Mouse (Mus musculus): Measurements from ENCODE around the gene Slc34a1. TPM values are rescaled to one million over a fixed set of nuclear protein-coding genes. Genes with fewer than 3 reads are reported as not detected.

Slc34a1 gene
- polyA plus RNA-seq, 1 experiment, result not detected

GRCm38 (mm10) chr13:55403266-55403665 is 5.3 kb downstream of the Slc34a1 start:
- H3K9me3 ChIP-seq (replicated peaks; ENCODE audit: control insufficient read depth, insufficient read depth, low read length, poor library complexity, severe bottlenecking), result no peaks in the 10 kb centered on the region
- TF ChIP-seq EP300 (IDR thresholded peaks at IDR 0.05; ENCODE audit: insufficient read depth, low read depth, low read length), result no peak
- H3K27ac ChIP-seq (ENCODE audit: insufficient read depth, low read length), result no peak overlapping the region

GRCm38 (mm10) chr13:55403935-55404852 is 6.2 kb downstream of the Slc34a1 start:
- Histone ChIP-seq H3K27me3 (ENCODE audit: control insufficient read depth, insufficient read depth, low read length, poor library complexity, severe bottlenecking) (no peaks in the 10 kb centered on the region), H3K36me3 (ENCODE audit: control insufficient read depth, insufficient read depth, low read length, poor library complexity, severe bottlenecking) (no peaks in the 10 kb centered on the region), H3K9me3 (replicated peaks; ENCODE audit: control insufficient read depth, insufficient read depth, low read length, poor library complexity, severe bottlenecking) (no peaks in the 10 kb centered on the region), H3K4me1 (ENCODE audit: control insufficient read depth, insufficient read depth, low read length) (no peaks in the 10 kb centered on the region), H3K4me3 (ENCODE audit: low read depth, low read length) (no peak overlapping the region), H3K9ac (ENCODE audit: low read depth, poor library complexity, severe bottlenecking) (no peak overlapping the region), H3K27ac (ENCODE audit: insufficient read depth, low read length) (no peak overlapping the region)
- TF ChIP-seq CTCF (IDR thresholded peaks at IDR 0.05; ENCODE audit: low read depth, low read length) (no peak), EP300 (IDR thresholded peaks at IDR 0.05; ENCODE audit: insufficient read depth, low read depth, low read length) (no peak), POLR2A (IDR thresholded peaks at IDR 0.05; ENCODE audit: insufficient read depth, low read length) (no peak)

More at GRCm38 (mm10) chr13:55403266-55403665, 5.3 kb downstream of the Slc34a1 start:
- no peaks in the 10 kb centered on the region for H3K27me3 ChIP-seq (ENCODE audit: control insufficient read depth, insufficient read depth, low read length, poor library complexity, severe bottlenecking)
- no peaks in the 10 kb centered on the region for H3K4me1 ChIP-seq (ENCODE audit: control insufficient read depth, insufficient read depth, low read length)
- no peaks in the 10 kb centered on the region for H3K36me3 ChIP-seq (ENCODE audit: control insufficient read depth, insufficient read depth, low read length, poor library complexity, severe bottlenecking)
- no peak overlapping the region for H3K4me3 ChIP-seq (ENCODE audit: low read depth, low read length)
- H3K9ac ChIP-seq (ENCODE audit: low read depth, poor library complexity, severe bottlenecking), result no peak overlapping the region

- Histone ChIP-seq H3K27ac (ENCODE audit: insufficient read depth, low read length) (no peak overlapping the region), H3K27me3 (ENCODE audit: control insufficient read depth, insufficient read depth, low read length, poor library complexity, severe bottlenecking) (no peaks in the 10 kb centered on the region), H3K4me1 (ENCODE audit: control insufficient read depth, insufficient read depth, low read length) (no peaks in the 10 kb centered on the region), H3K36me3 (ENCODE audit: control insufficient read depth, insufficient read depth, low read length, poor library complexity, severe bottlenecking) (no peaks in the 10 kb centered on the region), H3K9me3 (replicated peaks; ENCODE audit: control insufficient read depth, insufficient read depth, low read length, poor library complexity, severe bottlenecking) (no peaks in the 10 kb centered on the region), H3K9ac (ENCODE audit: low read depth, poor library complexity, severe bottlenecking) (no peak overlapping the region), H3K4me3 (ENCODE audit: low read depth, low read length) (no peak overlapping the region)
- TF ChIP-seq EP300 (IDR thresholded peaks at IDR 0.05; ENCODE audit: insufficient read depth, low read depth, low read length) (no peak), CTCF (IDR thresholded peaks at IDR 0.05; ENCODE audit: low read depth, low read length) (peak; percentile 92)
Observed at GRCm38 (mm10) chr13:55404853-55405782, 7.1 kb downstream of the Slc34a1 start.

GRCm38 (mm10) chr13:55405783-55406390 is 7.9 kb downstream of the Slc34a1 start:
- Histone ChIP-seq H3K4me1 (ENCODE audit: control insufficient read depth, insufficient read depth, low read length) (no peaks in the 10 kb centered on the region), H3K4me3 (ENCODE audit: low read depth, low read length) (no peak overlapping the region), H3K36me3 (ENCODE audit: control insufficient read depth, insufficient read depth, low read length, poor library complexity, severe bottlenecking) (no peaks in the 10 kb centered on the region), H3K9ac (ENCODE audit: low read depth, poor library complexity, severe bottlenecking) (no peak overlapping the region), H3K27me3 (ENCODE audit: control insufficient read depth, insufficient read depth, low read length, poor library complexity, severe bottlenecking) (no peaks in the 10 kb centered on the region), H3K9me3 (replicated peaks; ENCODE audit: control insufficient read depth, insufficient read depth, low read length, poor library complexity, severe bottlenecking) (no peaks in the 10 kb centered on the region), H3K27ac (ENCODE audit: insufficient read depth, low read length) (no peak overlapping the region)
- TF ChIP-seq POLR2A (IDR thresholded peaks at IDR 0.05; ENCODE audit: insufficient read depth, low read length), result no peak
- TF ChIP-seq CTCF (IDR thresholded peaks at IDR 0.05; ENCODE audit: low read depth, low read length), result no peak
- TF ChIP-seq EP300 (IDR thresholded peaks at IDR 0.05; ENCODE audit: insufficient read depth, low read depth, low read length), result no peak

- H3K9me3 ChIP-seq (replicated peaks; ENCODE audit: control insufficient read depth, insufficient read depth, low read length, poor library complexity, severe bottlenecking), result no peaks in the 10 kb centered on the region
- no peak overlapping the region for H3K9ac ChIP-seq (ENCODE audit: low read depth, poor library complexity, severe bottlenecking)
- no peaks in the 10 kb centered on the region for H3K36me3 ChIP-seq (ENCODE audit: control insufficient read depth, insufficient read depth, low read length, poor library complexity, severe bottlenecking)
- no peaks in the 10 kb centered on the region for H3K4me1 ChIP-seq (ENCODE audit: control insufficient read depth, insufficient read depth, low read length)
- no peak overlapping the region for H3K4me3 ChIP-seq (ENCODE audit: low read depth, low read length)
- no peak overlapping the region for H3K27ac ChIP-seq (ENCODE audit: insufficient read depth, low read length)
- TF ChIP-seq POLR2A (IDR thresholded peaks at IDR 0.05; ENCODE audit: insufficient read depth, low read length) (no peak), EP300 (IDR thresholded peaks at IDR 0.05; ENCODE audit: insufficient read depth, low read depth, low read length) (no peak), CTCF (IDR thresholded peaks at IDR 0.05; ENCODE audit: low read depth, low read length) (no peak)
- H3K27me3 ChIP-seq (ENCODE audit: control insufficient read depth, insufficient read depth, low read length, poor library complexity, severe bottlenecking), result no peaks in the 10 kb centered on the region
Observed at GRCm38 (mm10) chr13:55407341-55407740, 9.4 kb downstream of the Slc34a1 start.

Data from ES-Bruce4 (cell line).